Mouse (Mus musculus): Measurements from ENCODE around the gene Dync1i2.

The Dync1i2 gene

DNA sequence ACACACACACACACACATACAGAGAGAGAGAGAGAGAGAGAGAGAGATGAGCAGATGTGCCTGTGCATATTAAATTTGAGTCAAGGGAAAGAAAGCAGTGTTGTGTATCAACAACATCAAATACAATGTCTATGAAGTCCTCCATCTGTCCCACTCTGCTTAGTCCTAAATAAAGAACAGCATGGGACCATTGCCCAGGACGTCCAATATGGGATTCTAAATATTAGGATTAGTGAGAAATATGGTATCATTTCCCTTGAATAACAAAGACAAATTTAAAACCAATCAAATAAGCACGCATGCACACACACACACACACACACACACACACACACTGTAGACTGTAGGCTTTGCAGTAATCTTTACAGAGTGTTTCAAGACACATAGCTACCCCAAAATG, 9.6 kb upstream of the Dync1i2 start:
- no peak for DNase-seq (ENCODE audit: extremely low read depth, insufficient read length, low spot score)

DNA sequence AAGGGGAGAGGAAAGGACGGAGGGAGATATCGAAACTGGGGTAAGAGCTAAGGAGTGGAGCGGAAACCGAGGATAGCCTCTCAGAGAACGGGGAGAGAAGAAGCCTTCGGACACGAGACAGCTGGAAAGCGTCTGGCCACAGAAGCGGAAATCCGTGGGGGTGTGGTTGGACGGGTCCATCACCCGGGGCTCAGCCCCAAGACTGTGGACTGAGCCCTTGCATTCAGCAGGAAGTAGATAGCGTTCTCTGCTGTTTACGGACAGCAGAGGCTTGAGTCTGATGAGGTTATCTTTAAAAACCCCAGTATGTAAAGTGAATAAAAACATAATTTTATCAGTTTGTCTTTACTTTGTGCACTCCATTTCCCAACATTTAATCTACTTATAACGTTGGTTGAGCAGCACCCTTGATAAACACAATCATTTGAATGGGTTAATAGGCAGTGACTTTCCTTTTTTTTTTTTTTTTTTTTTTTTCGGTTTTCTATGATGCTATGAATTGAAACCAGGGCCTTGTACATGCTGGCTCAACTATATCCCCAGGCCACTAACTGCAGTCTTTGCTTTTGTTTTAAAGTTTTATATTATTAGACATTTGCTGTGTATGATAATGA, 7.6 kb upstream of the Dync1i2 start:
- DNase-seq (ENCODE audit: extremely low read depth, insufficient read length, low spot score): no peak

DNA sequence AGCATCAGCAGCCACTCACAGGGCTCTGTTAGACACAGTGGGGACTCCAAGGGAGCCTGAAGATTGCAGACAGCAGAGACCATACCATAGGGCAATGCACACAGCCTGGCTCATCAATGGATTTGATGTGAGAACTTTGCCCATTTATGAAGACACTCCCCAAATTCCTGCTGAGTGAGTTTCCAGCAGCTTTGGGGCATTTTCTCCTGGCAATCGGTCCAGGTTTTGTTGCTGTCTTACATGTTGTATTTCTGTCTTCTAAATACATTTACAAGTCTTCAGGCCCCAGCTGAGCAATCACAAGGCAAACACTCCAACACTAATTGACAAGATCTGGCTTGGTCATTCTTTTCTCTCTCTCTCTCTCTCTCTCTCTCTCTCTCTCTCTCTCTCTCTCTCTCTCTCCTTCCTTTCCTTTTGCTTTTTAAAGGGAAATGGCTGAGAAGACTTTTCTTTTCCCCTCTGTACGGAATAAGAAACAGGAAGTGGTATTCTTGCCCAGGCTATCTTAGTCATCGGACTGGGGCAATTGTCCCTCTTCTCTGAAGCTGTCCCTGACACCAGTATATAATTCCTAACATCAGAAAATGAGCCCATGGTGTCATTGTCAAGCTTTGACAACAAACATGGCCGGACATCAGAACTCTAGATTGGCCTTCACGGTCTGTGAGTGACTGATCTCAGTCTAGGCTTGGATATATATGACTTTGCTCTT, 2.3 kb upstream of the Dync1i2 start:
- DNase-seq (ENCODE audit: extremely low read depth, insufficient read length, low spot score): no peak

DNA sequence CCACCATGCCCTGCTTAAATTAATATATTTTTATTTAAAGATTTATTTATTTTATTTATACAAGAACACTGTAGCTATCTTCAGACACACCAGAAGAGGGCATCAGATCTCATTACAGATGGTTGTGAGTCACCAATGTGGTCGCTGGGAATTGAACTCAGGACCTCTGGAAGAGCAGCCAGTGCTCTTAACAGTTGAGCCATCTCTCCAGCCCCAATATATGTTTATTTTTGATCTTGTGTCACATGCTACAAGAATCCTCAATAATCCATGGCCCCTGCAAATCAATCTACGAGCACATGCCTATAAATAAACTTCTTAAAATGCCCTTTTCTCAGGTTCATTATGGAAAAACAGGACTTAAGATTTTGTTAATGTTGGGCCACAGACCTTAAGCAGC, 410 bp upstream of the Dync1i2 start:
- DNase-seq (ENCODE audit: extremely low read depth, insufficient read length, low spot score): no peak

DNA sequence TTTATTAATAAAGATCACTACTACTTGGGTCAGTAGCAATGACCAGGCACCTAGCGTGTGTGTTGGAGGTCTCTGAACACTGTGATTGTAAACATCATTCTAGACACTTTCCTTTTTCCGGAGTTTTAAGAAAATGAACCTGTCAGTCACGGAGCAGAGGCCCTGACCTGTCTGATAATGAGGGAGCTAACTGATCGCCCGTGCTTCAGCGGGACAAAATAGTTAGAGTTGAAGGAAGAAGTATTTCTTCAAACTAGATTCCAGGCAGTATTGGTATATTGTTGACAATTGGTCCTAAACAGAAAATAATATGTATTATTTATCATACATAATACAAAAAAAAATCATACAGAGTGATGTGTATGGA, 837 bp downstream of the Dync1i2 start:
- no peak for DNase-seq (ENCODE audit: extremely low read depth, insufficient read length, low spot score)

DNA sequence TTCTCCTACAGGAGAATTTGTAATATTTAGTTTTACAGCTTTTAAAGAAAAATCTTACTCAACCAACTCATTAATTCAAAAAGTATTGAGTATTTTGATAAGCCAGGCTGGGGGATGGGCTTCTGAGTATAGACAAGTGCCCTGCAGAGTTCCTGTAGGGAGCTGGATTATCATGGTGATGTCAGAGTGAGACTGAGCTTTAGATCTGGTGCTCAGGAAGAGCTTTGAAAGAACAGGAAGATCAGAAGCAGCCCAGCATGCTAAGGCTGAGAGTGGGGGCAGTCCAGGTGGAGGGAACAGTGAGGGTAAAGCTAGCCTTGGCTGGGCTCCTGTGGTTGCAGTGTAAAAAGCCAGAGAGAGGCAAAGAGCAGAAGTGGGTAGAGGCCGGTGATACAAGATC, 9.5 kb downstream of the Dync1i2 start:
- no peak for DNase-seq (ENCODE audit: extremely low read depth, insufficient read length, low spot score)

DNA sequence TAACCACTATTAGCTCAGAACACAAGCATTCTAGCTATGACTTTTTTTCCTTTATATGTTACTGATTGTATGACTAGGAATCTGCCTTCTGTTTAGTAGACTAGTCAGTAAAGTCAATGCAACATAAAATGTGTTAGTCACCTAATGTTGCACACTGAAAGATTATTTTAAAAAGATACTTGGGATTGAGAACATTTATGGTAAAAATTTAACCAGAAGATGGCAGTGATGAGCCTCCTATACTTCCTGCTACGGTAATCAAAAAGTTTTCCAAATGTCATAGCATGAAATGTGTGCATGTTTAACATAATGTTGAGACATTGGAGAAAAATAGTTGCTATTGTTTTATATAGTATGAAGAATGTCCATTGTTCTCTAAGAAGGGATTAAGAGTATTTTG, 15.9 kb downstream of the Dync1i2 start:
- DNase-seq (ENCODE audit: extremely low read depth, insufficient read length, low spot score): no peak

DNA sequence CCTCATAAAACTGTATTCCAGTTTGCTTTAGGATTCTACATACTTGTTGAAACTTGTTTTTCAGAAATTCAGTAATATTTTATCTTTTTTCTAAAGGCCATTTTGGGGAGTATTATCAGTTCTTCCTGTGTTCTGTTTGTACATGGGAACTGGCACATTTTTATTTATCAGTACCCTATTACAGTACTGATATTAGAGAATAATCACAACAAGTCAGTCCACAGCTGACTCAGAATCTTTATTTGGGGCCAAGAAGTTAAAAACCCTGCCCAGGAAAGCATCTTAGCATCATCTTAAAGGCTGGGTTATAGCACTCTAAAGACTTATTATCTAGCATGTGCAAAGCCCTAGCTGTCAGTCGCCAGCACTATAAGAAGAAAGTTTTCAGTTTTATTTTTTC, 18.1 kb downstream of the Dync1i2 start:
- no peak for DNase-seq (ENCODE audit: extremely low read depth, insufficient read length, low spot score)

DNA sequence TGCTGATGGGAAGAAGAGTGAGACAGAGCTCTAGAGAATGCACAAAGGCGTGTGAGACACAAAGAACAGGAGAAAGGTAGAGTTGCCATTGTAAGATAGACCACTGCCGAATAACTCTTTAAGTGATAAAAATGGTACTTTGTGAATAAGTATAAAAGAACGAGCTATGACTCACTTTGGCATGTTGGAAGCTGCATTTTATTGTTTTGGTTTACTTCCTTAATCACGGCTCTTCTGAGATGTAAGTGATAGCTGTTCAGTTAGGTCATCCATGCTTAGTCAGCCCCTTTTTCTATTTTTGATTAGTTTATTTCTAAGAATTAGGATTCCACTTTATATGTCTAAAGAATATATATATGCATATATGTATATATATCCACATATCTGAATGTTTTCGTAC, 20.4 kb downstream of the Dync1i2 start:
- no peak for DNase-seq (ENCODE audit: extremely low read depth, insufficient read length, low spot score)

DNA sequence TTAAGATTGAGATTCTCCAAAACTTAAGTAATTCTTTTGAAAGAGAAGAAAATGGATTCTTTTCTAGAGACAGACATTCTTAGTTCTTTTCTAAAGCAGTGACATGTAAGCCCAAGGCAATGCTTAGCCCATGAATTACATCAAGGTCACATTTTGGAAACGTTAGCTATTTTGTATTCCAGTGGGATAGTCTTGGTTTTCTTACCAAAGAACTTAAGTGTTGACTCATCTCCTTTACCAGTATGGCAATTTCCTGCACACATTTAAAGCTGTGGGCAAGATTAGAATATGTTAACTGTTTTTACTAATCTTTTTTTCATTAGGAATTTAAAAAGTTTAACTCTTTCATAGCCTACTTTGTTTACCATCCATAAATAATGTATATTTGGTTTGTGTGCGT, 21.5 kb downstream of the Dync1i2 start:
- DNase-seq (ENCODE audit: extremely low read depth, insufficient read length, low spot score): no peak

DNA sequence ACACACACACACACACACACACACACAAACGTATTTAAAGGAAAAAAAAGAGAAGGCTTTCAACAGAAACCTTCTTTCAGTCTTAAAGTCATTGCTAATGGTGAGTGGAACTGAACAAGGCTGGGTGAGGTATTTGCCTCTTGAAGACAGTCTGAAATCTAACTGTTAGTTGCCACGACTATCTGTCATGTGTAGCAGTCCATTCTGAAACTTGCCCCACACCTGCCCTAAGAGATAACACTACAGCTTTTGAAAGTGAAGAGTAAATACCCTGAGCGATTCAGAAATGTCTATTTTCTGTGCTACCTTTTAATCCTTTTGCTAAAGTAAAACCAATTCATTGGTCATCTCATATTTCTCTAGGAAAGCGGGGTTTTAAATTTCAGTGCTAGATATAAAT, 23.9 kb downstream of the Dync1i2 start:
- DNase-seq (ENCODE audit: extremely low read depth, insufficient read length, low spot score): no peak

DNA sequence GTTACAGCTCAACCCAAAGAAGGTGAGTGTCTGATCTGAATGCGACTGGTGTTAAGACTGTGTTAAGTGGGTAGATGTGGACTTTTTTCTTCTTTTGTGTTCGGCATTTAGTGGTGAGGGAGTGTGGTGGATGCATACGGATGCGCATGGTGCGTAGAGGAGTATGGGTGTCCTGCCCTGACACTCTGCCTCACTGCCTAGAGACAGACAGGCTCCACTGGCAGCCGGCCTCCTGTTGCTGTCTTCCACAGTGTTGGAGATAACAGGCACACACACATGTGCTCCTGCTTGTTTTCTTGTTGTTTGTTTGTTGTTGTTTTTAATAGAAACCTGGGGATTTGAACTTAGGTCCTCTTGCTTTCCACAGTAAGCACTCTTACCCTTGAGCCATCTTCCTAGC, 24.5 kb downstream of the Dync1i2 start:
- DNase-seq (ENCODE audit: extremely low read depth, insufficient read length, low spot score): no peak

DNA sequence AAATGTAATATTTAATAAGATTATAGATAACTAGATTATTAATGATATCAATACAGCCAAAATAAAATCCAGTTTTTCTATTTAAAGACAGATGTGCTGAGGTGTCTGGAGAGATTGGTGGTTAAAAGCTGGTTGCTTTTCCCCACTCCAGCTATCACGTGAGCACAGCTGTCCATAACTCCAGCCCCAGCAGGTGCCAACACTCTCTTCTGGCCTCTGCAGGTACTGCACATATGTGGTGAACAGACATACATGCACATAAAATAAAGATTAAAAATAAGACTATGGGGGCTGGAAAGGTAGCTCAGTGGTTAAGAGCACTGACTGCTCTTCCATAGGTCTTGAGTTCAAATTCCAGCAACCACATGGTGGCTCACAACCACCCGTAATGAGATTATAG, 30.0 kb downstream of the Dync1i2 start:
- DNase-seq (ENCODE audit: extremely low read depth, insufficient read length, low spot score): no peak

DNA sequence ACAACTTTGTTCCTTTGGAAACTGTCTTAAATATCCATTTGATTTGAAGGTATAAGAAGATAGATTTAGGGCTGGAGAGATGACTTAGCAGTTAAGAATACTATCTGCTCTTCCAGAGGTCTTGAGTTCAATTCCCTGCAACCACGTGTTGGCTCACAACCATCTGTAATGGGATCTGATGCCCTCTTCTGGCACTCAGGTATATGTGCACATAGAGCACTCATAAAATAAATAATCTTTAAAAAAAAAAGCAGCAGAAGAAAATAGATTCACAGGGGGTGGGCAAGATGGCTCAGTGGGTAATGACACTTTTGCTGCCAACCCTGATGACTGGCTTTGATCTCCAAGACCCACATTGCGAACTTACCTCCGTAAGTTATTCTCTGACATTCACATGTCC, 30.7 kb downstream of the Dync1i2 start:
- no peak for DNase-seq (ENCODE audit: extremely low read depth, insufficient read length, low spot score)

DNA sequence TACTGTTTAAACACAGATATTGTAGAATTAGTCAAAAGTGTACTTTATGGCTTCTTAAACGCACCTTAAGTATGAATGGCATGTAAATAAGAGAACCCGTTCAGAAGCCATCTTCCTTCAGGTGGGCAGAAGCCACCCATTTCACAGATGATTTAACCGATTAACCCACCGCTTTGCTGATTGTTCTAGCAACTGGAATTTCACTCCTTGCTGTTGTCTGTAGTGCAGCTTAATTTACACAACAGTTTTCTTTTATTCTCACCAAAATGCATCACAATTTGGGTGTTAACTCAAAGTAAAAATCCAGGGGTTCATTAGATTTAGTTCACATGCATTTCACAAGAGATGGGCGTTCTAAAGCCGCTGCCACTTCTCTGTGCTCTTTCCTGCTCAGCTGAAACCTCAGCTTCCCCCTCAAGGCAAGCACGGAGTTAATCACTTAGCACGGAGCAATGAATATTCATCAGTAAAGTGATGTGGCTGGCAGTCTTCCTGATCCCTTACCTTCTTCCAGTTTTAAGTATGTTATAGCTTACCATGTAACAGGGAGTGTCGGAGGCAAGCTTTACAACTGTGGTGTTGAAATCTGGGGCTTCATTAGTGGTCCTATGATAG, 31.7 kb downstream of the Dync1i2 start:
- DNase-seq (ENCODE audit: extremely low read depth, insufficient read length, low spot score): no peak

DNA sequence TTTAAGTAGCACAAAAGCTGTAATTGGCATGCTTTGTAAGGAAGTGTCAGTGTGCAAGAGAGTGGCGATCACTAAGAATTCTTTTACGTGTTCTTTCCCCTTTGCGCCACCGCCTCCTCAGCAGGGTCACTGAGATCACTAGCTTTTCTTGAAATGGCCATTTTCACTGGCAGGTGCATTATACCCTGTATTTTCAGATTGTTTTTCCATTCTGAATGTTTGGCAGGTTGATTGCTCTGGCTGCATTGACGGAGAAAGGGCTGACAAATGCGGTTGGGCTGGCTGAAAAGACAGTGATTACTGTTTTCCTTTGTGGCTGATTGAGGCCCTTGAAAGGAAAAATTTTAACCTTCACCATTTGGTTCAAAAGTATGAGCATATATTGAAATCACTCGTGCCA, 33.3 kb downstream of the Dync1i2 start:
- no peak for DNase-seq (ENCODE audit: extremely low read depth, insufficient read length, low spot score)

DNA sequence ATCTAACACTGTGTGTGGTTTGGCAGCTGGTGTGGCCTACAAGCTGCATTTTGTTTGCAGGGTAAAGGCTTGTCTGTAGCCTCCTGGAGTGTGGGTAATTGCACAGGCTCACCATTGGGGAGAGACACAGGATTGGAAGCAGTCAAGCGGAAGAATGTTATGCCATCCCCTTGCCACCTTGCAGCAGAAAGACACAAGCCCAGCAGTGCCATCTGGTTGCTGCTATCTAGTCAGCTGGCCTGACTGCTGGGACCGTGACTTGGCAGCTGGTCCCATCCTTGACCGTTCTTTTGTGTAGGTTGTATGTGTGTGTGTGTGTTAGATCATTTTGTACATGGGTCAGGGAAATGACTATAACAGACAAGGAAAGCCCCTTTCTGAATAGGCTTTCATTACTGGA, 33.9 kb downstream of the Dync1i2 start:
- no peak for DNase-seq (ENCODE audit: extremely low read depth, insufficient read length, low spot score)

DNA sequence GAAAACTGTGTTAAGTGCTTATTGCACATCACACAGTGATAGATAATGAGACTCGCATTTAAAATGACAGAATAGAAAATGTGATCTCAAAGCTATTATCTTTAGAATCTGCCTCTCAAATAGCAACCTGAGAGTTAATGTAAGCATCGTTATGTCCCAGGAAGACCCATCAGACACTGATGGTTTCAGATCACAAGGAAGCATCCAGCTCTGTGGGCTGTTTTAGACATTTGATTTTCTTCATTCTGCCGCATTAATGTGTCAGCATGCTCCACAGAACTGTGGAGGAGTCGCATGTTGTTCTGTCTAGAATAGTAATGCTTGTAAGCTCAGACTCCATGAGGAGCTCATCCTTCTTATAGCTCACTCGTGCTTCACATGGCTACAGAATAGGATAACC, 34.6 kb downstream of the Dync1i2 start:
- DNase-seq (ENCODE audit: extremely low read depth, insufficient read length, low spot score): no peak

DNA sequence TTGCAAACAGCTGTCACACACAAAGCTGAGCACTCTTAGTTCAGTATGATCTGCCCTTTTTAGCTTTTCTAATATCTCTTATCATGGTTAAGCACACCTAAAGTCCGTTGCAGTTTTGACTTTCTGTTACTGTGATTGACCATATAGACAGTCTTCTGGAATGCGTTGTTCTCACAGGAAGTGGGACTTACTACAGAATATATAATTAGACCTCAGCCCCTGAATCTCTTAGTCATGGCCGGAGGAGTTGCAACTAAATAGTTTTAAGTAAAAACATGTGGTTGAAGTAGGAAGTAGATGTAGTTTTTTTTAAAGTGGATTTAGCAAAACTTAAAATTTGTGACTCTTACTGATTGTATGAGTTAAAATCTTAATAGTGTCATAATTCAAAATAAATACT, 36.6 kb downstream of the Dync1i2 start:
- DNase-seq (ENCODE audit: extremely low read depth, insufficient read length, low spot score): no peak

DNA sequence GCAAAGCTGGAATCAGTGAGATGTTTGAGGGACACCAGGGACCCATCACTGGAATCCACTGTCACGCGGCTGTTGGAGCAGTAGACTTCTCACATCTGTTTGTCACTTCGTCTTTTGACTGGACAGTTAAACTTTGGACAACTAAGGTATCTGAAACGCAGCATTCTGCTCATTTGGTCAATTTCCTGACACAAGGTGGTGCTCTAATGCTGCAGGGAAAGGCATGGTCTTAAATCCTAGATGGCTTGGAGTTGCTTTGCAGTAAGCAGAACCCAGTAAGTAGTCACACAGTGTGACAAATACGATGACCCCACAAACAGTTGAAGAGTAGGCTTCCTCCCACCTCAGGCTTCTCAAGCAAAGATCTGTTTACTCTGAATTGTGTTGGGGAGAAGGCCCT, 39.3 kb downstream of the Dync1i2 start:
- DNase-seq (ENCODE audit: extremely low read depth, insufficient read length, low spot score): no peak

DNA sequence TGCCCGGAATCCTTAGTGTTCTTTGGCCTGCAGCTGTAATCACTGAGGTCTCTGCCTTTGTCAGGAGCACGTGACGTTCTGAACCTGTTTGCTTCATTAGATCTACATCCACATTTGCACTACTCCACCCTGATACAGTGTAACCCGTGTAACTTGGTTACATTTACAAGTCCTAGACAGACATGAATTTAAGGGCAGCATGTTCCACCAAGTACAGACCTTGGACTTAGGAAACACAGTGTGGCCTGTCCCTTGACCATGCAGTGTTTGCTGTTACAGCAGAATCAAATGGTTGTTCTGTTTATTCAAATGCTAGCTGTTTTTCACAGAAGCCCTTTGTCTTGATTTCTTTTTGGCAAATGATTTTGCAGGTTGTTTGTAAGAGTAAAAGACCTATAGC, 43.3 kb downstream of the Dync1i2 start:
- DNase-seq (ENCODE audit: extremely low read depth, insufficient read length, low spot score): no peak

DNA sequence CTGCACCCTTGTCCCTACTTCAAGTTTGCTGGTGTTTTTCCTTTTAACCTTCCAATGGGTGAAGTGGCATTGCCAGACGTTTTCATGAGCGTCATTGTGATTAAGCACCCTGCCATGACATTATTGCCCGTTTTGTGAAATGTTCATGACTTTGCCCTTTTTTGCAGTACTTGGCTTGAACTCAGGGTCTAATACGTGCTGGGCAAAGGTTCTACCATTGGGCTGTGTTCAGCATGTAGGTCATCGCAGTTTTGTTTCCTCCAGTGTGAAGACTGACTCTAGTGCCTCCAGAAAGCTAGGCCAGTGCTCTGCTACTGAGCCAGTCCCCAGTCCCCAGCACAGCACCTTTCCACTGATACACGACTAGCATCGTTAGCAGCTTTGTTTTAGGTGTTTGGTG, 45.1 kb downstream of the Dync1i2 start:
- no peak for DNase-seq (ENCODE audit: extremely low read depth, insufficient read length, low spot score)

DNA sequence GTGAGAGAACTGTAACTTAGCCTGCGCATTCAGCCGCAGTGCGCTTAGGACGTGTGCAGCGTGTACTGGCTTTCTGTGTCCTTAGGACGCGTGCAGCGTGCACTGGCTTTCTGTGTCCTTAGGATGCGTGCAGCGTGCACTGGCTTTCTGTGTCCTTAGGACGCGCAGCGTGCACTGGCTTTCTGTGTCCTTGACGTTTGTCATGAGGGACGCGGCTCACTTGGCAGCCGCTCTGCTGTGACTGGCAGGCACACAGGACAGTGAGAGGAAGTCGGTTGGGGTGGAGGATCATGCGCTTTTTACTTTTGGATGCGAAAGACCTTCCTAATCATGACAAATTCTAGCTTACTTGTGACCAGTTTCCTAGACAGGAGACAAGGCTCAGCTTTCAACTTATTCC, 53.1 kb downstream of the Dync1i2 start:
- DNase-seq (ENCODE audit: extremely low read depth, insufficient read length, low spot score): no peak

Data from 3134 (cell line).